Mouse (Mus musculus): ENCODE measurements around the gene Pold1. TPM values are rescaled to one million over a fixed set of nuclear protein-coding genes. Genes with fewer than 3 reads are reported as not detected.

Pold1 gene
- total RNA-seq, 2 experiments from 2014 or later: 4.1 to 5.1 TPM

DNA sequence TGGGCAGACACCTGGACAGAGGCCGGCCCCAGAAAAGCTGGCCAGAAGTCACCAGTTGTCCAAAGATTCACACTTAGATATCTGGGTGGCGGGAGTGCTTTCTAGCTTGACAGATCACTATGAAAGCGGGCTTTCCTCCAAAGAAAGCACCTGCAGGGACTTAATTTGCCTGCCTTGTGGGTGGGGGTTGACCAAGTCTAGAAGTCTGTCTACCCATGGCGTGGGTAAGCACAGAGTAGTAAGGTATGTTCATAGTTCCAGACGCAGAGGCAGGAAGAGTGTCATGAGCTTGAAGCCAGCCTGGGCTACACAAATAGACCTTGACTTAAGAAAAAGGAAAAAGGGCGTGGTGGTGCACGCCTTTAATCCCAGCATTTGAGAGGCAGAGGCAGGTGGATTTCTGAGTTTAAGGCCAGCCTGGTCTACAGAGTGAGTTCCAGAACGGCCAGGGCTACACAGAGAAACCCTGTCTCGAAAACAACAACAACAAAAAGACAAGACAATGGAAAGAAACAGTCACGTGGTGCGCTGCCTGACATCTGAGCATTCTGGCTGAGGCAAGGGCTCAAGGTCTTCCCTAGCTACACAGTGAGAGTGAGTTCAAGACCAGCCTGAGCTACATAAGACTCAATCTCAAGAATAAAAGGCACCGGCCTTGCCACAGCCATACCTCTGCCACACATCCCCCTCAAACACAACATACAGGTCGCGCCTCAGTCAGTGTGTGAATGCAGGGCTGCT is 22.1 kb downstream of the Pold1 start:
- H3K4me3 ChIP-seq: no peak overlapping the region
- intact Hi-C loops (cut with DNase I): loop anchor here (2.0 kb wide), 1 partner anchor 26 kb away; no protein-coding TSS in a partner anchor
- H3K27ac ChIP-seq: peak overlapping the region; percentile 99
- peak; percentile 21 for DNase-seq
- no peak for TF ChIP-seq CTCF (IDR thresholded peaks at IDR 0.05)

GRCm38 (mm10) chr7:44525126-44525832 is 23.4 kb downstream of the Pold1 start:
- TF ChIP-seq CTCF (IDR thresholded peaks at IDR 0.05): no peak
- Histone ChIP-seq H3K27ac (peak overlapping the region; percentile 99), H3K4me3 (peak overlapping the region; percentile 79)
- peak; percentile 98 for DNase-seq
- intact Hi-C loops (cut with DNase I): no loop called here

GRCm38 (mm10) chr7:44524502-44524901 is 24.1 kb downstream of the Pold1 start, which contains the start of gene Mybpc2:
TSS of gene Mybpc2 (minus strand) at chr7:44524656.
- no peak for TF ChIP-seq CTCF (IDR thresholded peaks at IDR 0.05)
- intact Hi-C loops (cut with DNase I): loop anchor here (5.0 kb wide), 1 partner anchor 38 kb away; no protein-coding TSS in a partner anchor
- Histone ChIP-seq H3K4me3 (peak within 1 kb of the TSS; percentile 79), H3K27ac (peak within 1 kb of the TSS; percentile 99)
- DNase-seq: peak; percentile 93

GRCm38 (mm10) chr7:44523056-44523455 is 25.6 kb downstream of the Pold1 start:
- peak; percentile 88 for DNase-seq
- Histone ChIP-seq H3K27ac (peak overlapping the region; percentile 99), H3K4me3 (peak overlapping the region; percentile 79)
- peak; percentile 7; the same call in 1 of the 2 replicates for TF ChIP-seq CTCF (IDR thresholded peaks at IDR 0.05)
- intact Hi-C loops (cut with DNase I): loop anchor here (5.0 kb wide), 1 partner anchor 39 kb away; no protein-coding TSS in a partner anchor

- H3K4me3 ChIP-seq: peak overlapping the region; percentile 79
- DNase-seq: peak; percentile 82
- intact Hi-C loops (cut with DNase I): loop anchor here (5.0 kb wide), 1 partner anchor 41 kb away; no protein-coding TSS in a partner anchor
- peak overlapping the region; percentile 99 for H3K27ac ChIP-seq
- peak; percentile 71 for TF ChIP-seq CTCF (IDR thresholded peaks at IDR 0.05)
These were observed 26.9 kb downstream of the Pold1 start for GRCm38 (mm10) chr7:44521710-44522109.

- TF ChIP-seq CTCF (IDR thresholded peaks at IDR 0.05): no peak
These were observed 27.7 kb downstream of the Pold1 start for GRCm38 (mm10) chr7:44520990-44521389.

DNA sequence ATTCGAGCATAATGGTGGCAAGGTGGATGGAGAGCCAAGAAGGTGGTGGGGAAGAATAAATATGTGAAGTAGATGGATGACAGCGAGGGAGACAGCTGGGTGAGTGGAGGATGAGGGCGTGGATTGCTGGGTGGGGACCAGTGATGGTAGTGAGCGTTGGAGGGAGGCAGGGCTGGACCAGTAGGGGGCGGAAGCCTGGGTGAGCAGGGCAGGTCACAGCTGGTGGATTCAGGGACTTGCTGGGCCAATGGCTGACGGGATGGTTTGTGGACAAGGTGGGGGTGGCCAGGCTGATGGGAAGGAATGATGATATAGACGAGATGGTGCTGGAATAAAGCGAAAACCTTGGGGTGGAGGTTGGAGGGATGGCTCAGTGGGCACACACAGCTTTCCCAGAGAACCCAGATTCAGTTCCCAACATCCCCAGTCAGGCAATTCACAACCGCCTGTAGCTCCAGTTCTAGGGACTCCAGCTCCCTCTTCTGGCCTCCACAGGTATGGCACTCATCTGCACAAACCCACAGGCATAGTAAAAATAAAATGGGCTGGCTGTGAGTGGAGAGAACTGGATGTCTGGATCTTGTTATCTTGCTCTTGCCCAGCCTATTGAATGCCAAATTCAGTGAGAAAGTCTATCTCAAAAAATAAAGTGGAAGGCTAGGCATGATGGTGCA is 29.3 kb downstream of the Pold1 start:
- DNase-seq: peak; percentile 64
- peak; percentile 56 for TF ChIP-seq CTCF (IDR thresholded peaks at IDR 0.05)
- Histone ChIP-seq H3K4me3 (peak overlapping the region; percentile 79), H3K27ac (peak overlapping the region; percentile 44)
- intact Hi-C loops (cut with DNase I): no loop called here

More at GRCm38 (mm10) chr7:44520990-44521389, 27.7 kb downstream of the Pold1 start:
- Histone ChIP-seq H3K27ac (peak overlapping the region; percentile 99), H3K4me3 (peak overlapping the region; percentile 79)
- intact Hi-C loops (cut with DNase I): loop anchor here (5.0 kb wide), 1 partner anchor 41 kb away; no protein-coding TSS in a partner anchor
- peak; percentile 29 for DNase-seq

- DNase-seq: no peak
- H3K27ac ChIP-seq: peak overlapping the region; percentile 10; the same call in 1 of the 2 replicates
- intact Hi-C loops (cut with DNase I): no loop called here
- H3K4me3 ChIP-seq: no peak overlapping the region
- no peak for TF ChIP-seq CTCF (IDR thresholded peaks at IDR 0.05)
These were observed 41.2 kb downstream of the Pold1 start for GRCm38 (mm10) chr7:44507491-44507890.

DNA sequence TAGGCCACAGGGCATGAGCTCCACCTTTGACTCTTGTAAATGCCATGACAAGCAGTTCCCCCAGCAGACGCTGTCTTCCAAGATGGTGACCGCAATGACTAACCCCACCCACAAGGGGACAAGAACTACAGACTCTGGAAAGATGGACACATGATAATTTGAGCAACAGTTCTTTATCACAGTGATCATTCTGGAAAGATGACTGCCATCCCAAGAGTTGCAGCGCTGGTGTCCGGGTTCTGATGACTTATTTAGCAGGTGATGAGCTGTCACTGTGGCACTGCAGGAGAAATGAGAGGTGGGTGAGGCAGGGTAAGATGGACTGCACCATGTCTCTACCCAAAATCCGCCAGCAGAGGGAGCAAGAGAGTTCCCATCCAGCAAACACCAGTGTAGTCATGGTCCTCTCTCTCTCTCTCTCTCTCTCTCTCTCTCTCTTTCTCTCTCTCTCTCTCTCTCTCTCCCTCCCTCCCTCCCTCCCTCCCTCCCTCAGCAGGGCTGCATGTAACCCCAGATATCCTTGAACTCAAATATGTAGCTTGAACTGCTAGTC is 47.0 kb downstream of the Pold1 start:
- no peak overlapping the region for H3K4me3 ChIP-seq
- peak; percentile 79 for DNase-seq
- H3K27ac ChIP-seq: peak overlapping the region; percentile 40; the same call in 1 of the 2 replicates
- intact Hi-C loops (cut with DNase I): loop anchor here (2.0 kb wide), 2 partner anchors 25 to 47 kb away; partner anchors contain the start of gene Pold1
- TF ChIP-seq CTCF (IDR thresholded peaks at IDR 0.05): peak; percentile 72

DNA sequence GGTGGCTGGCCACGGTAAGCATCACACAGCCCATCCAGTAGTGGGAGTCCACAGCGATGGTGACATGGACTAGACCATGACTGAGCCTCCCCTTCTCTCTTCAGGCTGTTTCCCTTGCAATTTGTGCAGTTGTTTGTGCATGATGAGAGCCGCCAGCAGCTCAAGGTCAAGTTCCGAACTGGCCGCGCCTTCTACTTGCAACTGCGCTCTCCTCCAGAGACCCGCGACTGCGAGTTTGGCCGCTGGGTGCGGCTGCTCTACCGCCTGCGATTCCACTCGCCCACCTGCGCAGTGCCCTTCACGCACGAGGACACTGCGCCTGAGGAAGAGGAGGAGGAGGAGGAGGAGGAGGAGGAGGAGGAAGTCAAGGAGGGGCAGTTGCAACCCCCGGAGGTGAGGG is 48.6 kb downstream of the Pold1 start:
- Histone ChIP-seq H3K27ac (no peak overlapping the region), H3K4me3 (no peak overlapping the region)
- intact Hi-C loops (cut with DNase I): loop anchor here (2.0 kb wide), 2 partner anchors 27 to 49 kb away; partner anchors contain the start of gene Pold1
- peak; percentile 65 for DNase-seq
- no peak for TF ChIP-seq CTCF (IDR thresholded peaks at IDR 0.05)

DNA sequence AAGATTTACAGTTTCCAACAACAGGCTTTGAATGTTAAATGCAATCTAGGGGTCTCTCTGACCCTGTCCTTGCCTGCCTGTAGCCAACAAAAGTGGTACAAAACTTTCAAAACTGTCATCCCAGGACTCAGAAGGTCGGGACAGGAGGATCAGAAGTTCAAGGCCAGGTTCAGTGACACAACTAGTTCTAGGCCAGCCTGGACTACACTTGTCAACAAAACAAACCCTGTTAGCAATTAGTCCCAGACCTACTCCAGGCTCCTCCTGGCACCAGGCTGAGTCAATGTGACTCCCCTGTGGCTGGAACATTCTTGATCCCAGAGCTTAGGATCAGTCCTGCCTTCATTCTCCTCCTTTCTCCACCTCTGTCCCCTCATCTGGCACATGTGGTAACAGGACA is 49.7 kb downstream of the Pold1 start:
- no peak for DNase-seq
- no peak overlapping the region for H3K4me3 ChIP-seq
- no peak overlapping the region for H3K27ac ChIP-seq
- intact Hi-C loops (cut with DNase I): no loop called here
- TF ChIP-seq CTCF (IDR thresholded peaks at IDR 0.05): no peak

All from gastrocnemius, adult 2 months (tissue).